Mouse (Mus musculus) kidney, adult 2 months (tissue): Measurements from ENCODE around the gene Gm11985.

Source experiments
- CTCF ChIP-seq: fragments of 200-500 bp; conservative IDR thresholded peaks from 2 replicates; pipeline ENCODE4 v1.5.1; 2011; ENCODE audit warnings: low read depth, mild to moderate bottlenecking, control low read depth, low read length, moderate library complexity, mixed read lengths; ENCODE audit not compliant: insufficient read depth, insufficient read length
- POLR2A ChIP-seq: fragments of 200-500 bp; IDR thresholded peaks from one replicate; pipeline ENCODE4 v1.6.1; 2011; ENCODE audit warnings: low read depth, low read length, control low read depth

- TF ChIP-seq CTCF (no peak), POLR2A (no peak)
Observed at GRCm38 (mm10) chr11:7160637-7161101, 27.7 kb downstream of the Gm11985 start.
